Mouse (Mus musculus): ENCODE data around the gene Pm20d1. TPM values are rescaled to one million over a fixed set of nuclear protein-coding genes. Genes with fewer than 3 reads are reported as not detected.

Pm20d1 gene
- total and polyA plus RNA-seq, 3 experiments: 0.17 to 0.53 (median 0.21) TPM

DNA sequence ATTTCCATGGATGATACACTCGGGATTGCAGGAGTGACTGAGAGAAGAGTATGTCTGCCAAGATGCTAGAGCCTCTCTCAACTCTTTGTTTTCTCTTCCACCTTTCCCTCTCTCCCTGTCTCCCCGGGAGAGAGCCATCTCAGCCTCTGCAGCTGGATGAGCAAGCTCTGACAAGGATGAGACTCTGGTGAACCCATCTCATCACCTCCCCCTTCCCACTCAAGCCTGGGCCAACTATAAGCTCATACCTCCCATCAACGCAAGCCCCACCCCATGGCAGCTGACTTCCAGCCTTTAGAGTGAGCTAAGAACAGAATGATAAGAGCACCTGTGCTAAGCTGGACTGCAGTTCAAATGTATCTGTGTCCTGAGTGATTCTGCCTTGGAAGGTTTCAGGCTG, 27.9 kb upstream of the Pm20d1 start:
- TF ChIP-seq USF1 (IDR thresholded peaks at IDR 0.05; ENCODE audit: low read depth, low read length) (no peak), ZNF384 (IDR thresholded peaks at IDR 0.05; ENCODE audit: low read depth, low read length) (no peak), ZMIZ1 (IDR thresholded peaks at IDR 0.05; ENCODE audit: low read depth, low read length) (no peak), ZKSCAN1 (IDR thresholded peaks at IDR 0.05; ENCODE audit: borderline replicate concordance, low read depth, low read length) (no peak), ETS1 (conservative IDR thresholded peaks at IDR 0.05; ENCODE audit: low read depth, low read length) (no peak), JUN (IDR thresholded peaks at IDR 0.05; ENCODE audit: insufficient read depth, low read depth, low read length) (no peak), TCF12 (IDR thresholded peaks at IDR 0.05; ENCODE audit: low read depth, low read length) (no peak), PAX5 (IDR thresholded peaks at IDR 0.05; ENCODE audit: low read length) (no peak), MAX (IDR thresholded peaks at IDR 0.05; ENCODE audit: low read length) (no peak), USF2 (conservative IDR thresholded peaks at IDR 0.05; ENCODE audit: low read depth, low read length) (no peak), RCOR1 (conservative IDR thresholded peaks at IDR 0.05; ENCODE audit: low read depth, low read length) (no peak), SIN3A (IDR thresholded peaks at IDR 0.05; ENCODE audit: low read length) (no peak), HCFC1 (IDR thresholded peaks at IDR 0.05; ENCODE audit: low read depth, low read length) (no peak), UBTF (IDR thresholded peaks at IDR 0.05; ENCODE audit: low read depth, low read length) (no peak), POLR2A (IDR thresholded peaks at IDR 0.05; ENCODE audit: low read depth, low read length) (no peak), ELF1 (IDR thresholded peaks at IDR 0.05; ENCODE audit: low read depth, low read length) (no peak), CHD2 (IDR thresholded peaks at IDR 0.05; ENCODE audit: low read length) (no peak), BHLHE40 (IDR thresholded peaks at IDR 0.05; ENCODE audit: low read depth, low read length) (no peak), CTCF (conservative IDR thresholded peaks at IDR 0.05 in 1 of 2, IDR thresholded peaks at IDR 0.05 in 1 of 2; ENCODE audit: low read depth in 2 of 2, low read length in 2 of 2) (no peak)
- Histone ChIP-seq H3K27me3 (replicated peaks) (peaks cover 12% of the 10 kb centered on the region), H3K27ac (ENCODE audit: insufficient read depth, low read depth) (no peak overlapping the region), H3K9ac (ENCODE audit: insufficient read depth, low read depth) (no peak overlapping the region), H3K4me1 (ENCODE audit: control insufficient read depth in 1 of 2, insufficient read depth in 2 of 2) (peaks cover 0 to 6% of the 10 kb centered on the region in 2 experiments; a peak in 2 of 4 replicates), H3K4me2 (ENCODE audit: insufficient read depth, low read depth, poor library complexity, severe bottlenecking) (no peak overlapping the region), H3K4me3 (replicated peaks in 1 of 3; ENCODE audit: low read depth in 2 of 3, low read length in 2 of 3, poor library complexity in 1 of 3) (no peak overlapping the region), H3K36me3 (replicated peaks in 1 of 2; ENCODE audit: control insufficient read depth in 1 of 2, insufficient read depth in 1 of 2, low read length in 1 of 2) (no peaks in the 10 kb centered on the region), H3K79me2 (replicated peaks; ENCODE audit: control insufficient read depth, extremely low read depth, insufficient read depth, poor library complexity, severe bottlenecking) (no peaks in the 10 kb centered on the region), H3K9me3 (replicated peaks; ENCODE audit: low read length) (peaks cover 5% of the 10 kb centered on the region)
- DNase-seq (ENCODE audit: extremely low read depth): no peak
- in situ Hi-C loops (cut with MboI; ENCODE audit: low pct_ligation_motif_present, low pct_unique_long_range_greater_than_20kb, low sequenced_read_pairs): loop anchor here (10.0 kb wide), 1 partner anchor 154 kb away; no protein-coding TSS in a partner anchor
- dilution Hi-C loops (cut with MboI; ENCODE audit: extremely low pct_ligation_motif_present, extremely low pct_unique_long_range_greater_than_20kb, low sequenced_read_pairs): no loop called here

DNA sequence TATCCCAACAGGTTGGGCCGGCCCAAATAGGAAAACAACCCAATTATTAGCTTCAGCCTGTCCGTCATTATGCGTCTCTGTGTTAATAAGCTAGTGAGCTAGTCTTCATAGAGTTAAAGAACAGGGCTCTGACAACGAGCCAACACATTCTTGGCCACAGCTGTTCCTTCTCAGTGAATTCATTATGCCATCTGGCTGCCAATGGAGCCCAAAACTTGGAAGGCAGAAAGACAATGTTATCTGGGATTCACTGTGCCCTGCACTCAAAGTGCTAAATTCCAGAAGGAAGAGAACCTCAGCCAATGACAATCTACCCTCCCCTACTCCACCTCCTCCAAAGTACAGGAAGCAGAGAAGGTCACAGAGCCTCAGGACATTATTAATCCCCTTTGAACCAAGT, 26.5 kb upstream of the Pm20d1 start:
- no peaks in the 10 kb centered on the region for H3K4me1 ChIP-seq (ENCODE audit: control insufficient read depth in 1 of 2, insufficient read depth in 2 of 2)
- H3K9me3 ChIP-seq (replicated peaks; ENCODE audit: low read length): peaks cover 5% of the 10 kb centered on the region
- H3K36me3 ChIP-seq (replicated peaks in 1 of 2; ENCODE audit: control insufficient read depth in 1 of 2, insufficient read depth in 1 of 2, low read length in 1 of 2): no peaks in the 10 kb centered on the region
- no peak overlapping the region for H3K27ac ChIP-seq (ENCODE audit: insufficient read depth, low read depth)
- no peak for DNase-seq (ENCODE audit: extremely low read depth)
- H3K4me3 ChIP-seq (replicated peaks in 1 of 3; ENCODE audit: low read depth in 2 of 3, low read length in 2 of 3, poor library complexity in 1 of 3): no peak overlapping the region
- no peak overlapping the region for H3K4me2 ChIP-seq (ENCODE audit: insufficient read depth, low read depth, poor library complexity, severe bottlenecking)
- H3K9ac ChIP-seq (ENCODE audit: insufficient read depth, low read depth): no peak overlapping the region
- H3K79me2 ChIP-seq (replicated peaks; ENCODE audit: control insufficient read depth, extremely low read depth, insufficient read depth, poor library complexity, severe bottlenecking): no peaks in the 10 kb centered on the region
- peaks cover 12% of the 10 kb centered on the region for H3K27me3 ChIP-seq (replicated peaks)
- in situ Hi-C loops (cut with MboI; ENCODE audit: low pct_ligation_motif_present, low pct_unique_long_range_greater_than_20kb, low sequenced_read_pairs): no loop called here
- TF ChIP-seq EP300 (IDR thresholded peaks at IDR 0.05; ENCODE audit: low read length) (no peak), RAD21 (IDR thresholded peaks at IDR 0.05; ENCODE audit: low read depth, low read length) (no peak), E2F4 (IDR thresholded peaks at IDR 0.05; ENCODE audit: insufficient replicate concordance, low read depth, low read length) (no peak), SMC3 (IDR thresholded peaks at IDR 0.05; ENCODE audit: low read depth, low read length) (no peak), IRF4 (IDR thresholded peaks at IDR 0.05; ENCODE audit: low read depth, low read length) (no peak), MAX (IDR thresholded peaks at IDR 0.05; ENCODE audit: low read length) (no peak), BHLHE40 (IDR thresholded peaks at IDR 0.05; ENCODE audit: low read depth, low read length) (no peak)
- dilution Hi-C loops (cut with MboI; ENCODE audit: extremely low pct_ligation_motif_present, extremely low pct_unique_long_range_greater_than_20kb, low sequenced_read_pairs): no loop called here
